Mouse (Mus musculus): ENCODE results near the gene Fcgbp. TPM values are rescaled to one million over a fixed set of nuclear protein-coding genes. Genes with fewer than 3 reads are reported as not detected.
"Not testable (repeated sequence)": the region's sequence is repeated elsewhere in the genome, so short reads cannot be mapped to it uniquely, and the experiment has no call there.

The Fcgbp gene
- polyA plus RNA-seq, 1 experiment from 2014 or later: 0.84 TPM

DNA sequence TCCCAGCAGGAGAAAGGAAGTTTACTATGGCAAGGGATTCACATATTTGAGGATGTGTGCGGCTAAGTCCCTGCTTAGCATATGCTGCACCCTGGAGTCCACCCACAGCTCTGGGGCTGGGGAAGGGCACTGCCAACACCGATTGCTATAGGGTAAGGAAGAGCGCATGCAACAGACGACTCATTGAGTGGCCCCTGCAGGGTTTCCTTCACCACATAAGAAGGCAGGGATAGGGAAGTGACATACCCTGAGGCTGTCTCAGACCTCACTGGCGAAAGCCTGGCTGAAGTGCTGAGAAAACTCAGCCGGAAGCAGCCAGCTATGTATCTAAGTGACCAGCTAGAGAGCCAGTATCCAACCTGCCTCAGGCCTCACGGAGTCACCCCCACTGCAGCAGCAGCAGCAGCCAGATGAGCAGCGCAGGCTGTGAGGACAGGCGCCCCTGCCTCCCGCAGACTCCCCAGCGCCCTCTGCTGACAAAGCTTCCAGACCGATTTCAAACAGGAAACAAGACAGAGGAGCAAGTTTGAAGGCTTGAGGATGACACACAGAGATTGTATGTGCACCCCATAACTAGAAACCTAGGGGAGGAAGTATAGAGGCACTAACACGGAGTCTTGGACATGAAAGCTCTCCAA is 80.7 kb downstream of the Fcgbp start:
- ATAC-seq (ENCODE audit: insufficient read depth) (no peak; the same call in 1 of the 2 replicates), DNase-seq (peak; percentile 68)
- H3K27ac ChIP-seq (ENCODE audit: low read depth): no peak overlapping the region
- 16% methylated on average over 13 of the region's 13 CpGs for WGBS
- no peak overlapping the region for H3K4me3 ChIP-seq (ENCODE audit: low read depth, low read length)
- TF ChIP-seq CTCF (IDR thresholded peaks at IDR 0.05; ENCODE audit: low read depth): peak; percentile 75
- H3K4me1 ChIP-seq (ENCODE audit: insufficient read depth): no peaks in the 10 kb centered on the region
- H3K27me3 ChIP-seq (ENCODE audit: insufficient read depth, low read length): no peaks in the 10 kb centered on the region
- no peak overlapping the region for H3K9ac ChIP-seq
- no peaks in the 10 kb centered on the region for H3K36me3 ChIP-seq (ENCODE audit: insufficient read depth)
- no peak overlapping the region for H3K4me2 ChIP-seq
- no peaks in the 10 kb centered on the region for H3K9me3 ChIP-seq (ENCODE audit: low read depth, low read length)

DNA sequence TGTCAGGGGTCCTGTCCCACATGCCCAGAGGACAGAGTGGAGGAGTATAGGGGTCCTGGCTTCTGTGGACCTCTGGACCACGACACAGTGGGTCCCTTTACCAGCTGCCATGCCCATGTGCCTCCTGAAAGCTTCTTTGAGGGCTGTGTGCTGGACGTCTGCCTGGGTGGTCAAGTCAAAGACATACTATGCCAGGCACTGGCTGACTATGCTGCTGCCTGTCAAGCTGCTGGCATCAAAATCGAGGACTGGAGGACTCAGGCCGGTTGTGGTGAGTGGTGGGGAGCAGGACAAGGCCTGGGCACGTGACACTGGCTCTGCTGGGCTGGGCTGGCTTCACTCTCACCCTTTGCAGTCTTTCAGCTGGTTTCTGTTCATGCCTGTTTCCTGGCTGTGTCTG is 82.6 kb downstream of the Fcgbp start:
- H3K36me3 ChIP-seq (ENCODE audit: insufficient read depth); H3K9ac ChIP-seq; H3K4me1 ChIP-seq (ENCODE audit: insufficient read depth); H3K4me3 ChIP-seq (ENCODE audit: low read depth, low read length); H3K27ac ChIP-seq (ENCODE audit: low read depth); H3K4me2 ChIP-seq; H3K9me3 ChIP-seq (ENCODE audit: low read depth, low read length); ATAC-seq (ENCODE audit: insufficient read depth); H3K27me3 ChIP-seq (ENCODE audit: insufficient read depth, low read length); DNase-seq: not testable (repeated sequence)
- WGBS: 28% methylated on average over 5 of the region's 5 CpGs

DNA sequence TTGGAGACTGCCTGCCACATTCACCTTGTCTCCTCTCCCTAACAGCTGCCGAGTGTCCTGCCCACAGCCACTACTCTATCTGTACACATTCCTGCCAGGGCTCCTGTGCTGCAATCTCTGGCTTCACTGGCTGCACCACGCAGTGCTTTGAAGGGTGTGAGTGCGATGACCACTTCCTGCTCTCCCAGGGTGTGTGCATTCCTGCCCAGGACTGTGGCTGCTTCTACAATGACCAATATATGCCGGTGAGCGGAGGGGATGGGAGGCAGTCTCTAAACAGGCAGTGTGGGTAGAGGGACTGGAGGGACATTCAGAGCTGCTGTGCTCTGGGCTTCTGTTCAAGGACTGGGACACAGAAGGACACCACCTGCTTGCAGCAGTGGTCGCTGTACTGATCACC is 88.3 kb downstream of the Fcgbp start:
- H3K27me3 ChIP-seq (ENCODE audit: insufficient read depth, low read length): no peaks in the 10 kb centered on the region
- no peaks in the 10 kb centered on the region for H3K4me1 ChIP-seq (ENCODE audit: insufficient read depth)
- DNase-seq (no peak), ATAC-seq (ENCODE audit: insufficient read depth) (no peak)
- no peaks in the 10 kb centered on the region for H3K9me3 ChIP-seq (ENCODE audit: low read depth, low read length)
- no peak overlapping the region for H3K4me2 ChIP-seq
- H3K36me3 ChIP-seq (ENCODE audit: insufficient read depth): no peaks in the 10 kb centered on the region
- H3K9ac ChIP-seq: no peak overlapping the region
- 28% methylated on average over 6 of the region's 6 CpGs for WGBS
- TF ChIP-seq CTCF (IDR thresholded peaks at IDR 0.05; ENCODE audit: low read depth): no peak
- no peak overlapping the region for H3K27ac ChIP-seq (ENCODE audit: low read depth)
- H3K4me3 ChIP-seq (ENCODE audit: low read depth, low read length): no peak overlapping the region

DNA sequence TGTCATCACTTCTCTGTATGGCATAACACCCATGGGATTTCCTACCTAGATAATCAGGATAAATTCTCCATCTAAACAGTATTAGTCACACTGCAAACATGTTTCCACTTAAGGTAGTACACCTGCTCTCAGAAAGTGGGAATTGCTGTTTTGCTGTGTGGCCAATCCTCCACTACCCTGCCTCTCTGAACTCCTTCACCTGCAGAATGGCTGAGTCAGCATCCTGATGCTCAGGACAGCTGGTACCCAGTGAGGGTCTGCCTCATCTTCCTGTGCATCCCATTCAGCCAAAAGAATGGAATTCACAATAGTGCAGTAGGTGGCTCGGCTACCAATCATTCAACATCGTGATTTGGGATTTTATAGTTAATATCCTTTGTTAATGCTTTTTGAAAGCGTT is 88.9 kb downstream of the Fcgbp start:
- no peak overlapping the region for H3K27ac ChIP-seq (ENCODE audit: low read depth)
- DNase-seq: no peak
- H3K4me1 ChIP-seq (ENCODE audit: insufficient read depth): no peaks in the 10 kb centered on the region
- H3K36me3 ChIP-seq (ENCODE audit: insufficient read depth): no peaks in the 10 kb centered on the region
- no peaks in the 10 kb centered on the region for H3K27me3 ChIP-seq (ENCODE audit: insufficient read depth, low read length)
- H3K4me3 ChIP-seq (ENCODE audit: low read depth, low read length): no peak overlapping the region
- H3K9me3 ChIP-seq (ENCODE audit: low read depth, low read length): no peaks in the 10 kb centered on the region
- no peak for ATAC-seq (ENCODE audit: insufficient read depth)
- TF ChIP-seq CTCF (IDR thresholded peaks at IDR 0.05; ENCODE audit: low read depth): no peak
- H3K4me2 ChIP-seq: no peak overlapping the region
- WGBS: 78% methylated on average over 3 of the region's 3 CpGs
- no peak overlapping the region for H3K9ac ChIP-seq

DNA sequence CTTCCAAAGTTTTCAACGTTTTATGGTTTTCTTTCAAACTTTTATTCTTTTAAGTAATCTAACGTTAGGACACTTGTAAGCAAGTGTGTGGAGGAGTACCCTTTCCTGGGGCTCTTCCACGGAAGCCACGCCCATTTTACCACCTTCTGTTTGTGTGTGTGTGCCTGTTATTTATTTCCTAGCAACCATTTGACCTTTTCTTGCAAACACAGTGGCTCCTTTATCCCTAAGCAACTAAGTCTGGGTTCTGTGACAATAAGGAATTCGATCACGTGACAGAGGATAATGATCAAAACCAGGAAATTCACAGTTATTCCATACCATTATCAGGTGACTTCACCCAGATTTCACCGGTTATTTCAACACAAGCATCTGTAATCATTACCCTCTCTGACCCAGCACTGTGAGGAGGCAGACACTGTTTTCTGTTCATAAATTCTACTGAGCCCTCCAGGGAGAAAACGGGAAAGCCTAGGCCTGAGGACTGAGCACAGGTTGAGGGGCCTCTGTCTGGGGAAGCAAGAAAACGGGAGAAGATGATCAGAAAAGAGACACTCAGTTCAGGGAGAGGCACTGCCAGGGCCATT is 90.2 kb downstream of the Fcgbp start:
- H3K27me3 ChIP-seq (ENCODE audit: insufficient read depth, low read length): no peaks in the 10 kb centered on the region
- 50% methylated on average over 9 of the region's 9 CpGs for WGBS
- H3K27ac ChIP-seq (ENCODE audit: low read depth): no peak overlapping the region
- DNase-seq (no peak), ATAC-seq (ENCODE audit: insufficient read depth) (no peak)
- no peak overlapping the region for H3K4me3 ChIP-seq (ENCODE audit: low read depth, low read length)
- no peak overlapping the region for H3K9ac ChIP-seq
- H3K4me2 ChIP-seq: no peak overlapping the region
- no peaks in the 10 kb centered on the region for H3K36me3 ChIP-seq (ENCODE audit: insufficient read depth)
- no peaks in the 10 kb centered on the region for H3K9me3 ChIP-seq (ENCODE audit: low read depth, low read length)
- no peaks in the 10 kb centered on the region for H3K4me1 ChIP-seq (ENCODE audit: insufficient read depth)
- TF ChIP-seq CTCF (IDR thresholded peaks at IDR 0.05; ENCODE audit: low read depth): no peak

DNA sequence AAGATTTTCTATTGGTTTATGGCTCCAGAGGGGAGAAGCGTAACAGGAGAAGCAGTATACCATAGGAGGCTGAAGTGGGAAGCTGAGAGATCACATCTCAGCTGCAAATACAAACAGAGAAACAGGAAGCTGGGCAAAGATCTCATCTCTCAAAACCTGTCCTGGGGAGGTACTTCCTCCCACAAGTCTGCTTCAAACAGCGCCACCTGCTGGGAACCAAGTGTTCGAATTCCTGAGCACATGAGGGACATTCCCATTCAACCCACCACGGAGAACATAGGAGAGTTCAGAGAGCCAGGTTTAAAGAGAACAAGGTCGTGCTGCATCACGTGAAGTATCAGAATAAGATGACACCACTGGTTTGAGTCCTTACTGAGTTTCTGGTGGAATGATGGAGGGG is 94.4 kb downstream of the Fcgbp start:
- H3K27me3 ChIP-seq (ENCODE audit: insufficient read depth, low read length): no peaks in the 10 kb centered on the region
- H3K36me3 ChIP-seq (ENCODE audit: insufficient read depth): no peaks in the 10 kb centered on the region
- peak; percentile 18; the same call in 1 of the 2 replicates for TF ChIP-seq CTCF (IDR thresholded peaks at IDR 0.05; ENCODE audit: low read depth)
- ATAC-seq (ENCODE audit: insufficient read depth): no peak
- no peak for DNase-seq
- H3K27ac ChIP-seq (ENCODE audit: low read depth): no peak overlapping the region
- H3K4me3 ChIP-seq (ENCODE audit: low read depth, low read length): no peak overlapping the region
- H3K4me2 ChIP-seq: no peak overlapping the region
- H3K9ac ChIP-seq: no peak overlapping the region
- no peaks in the 10 kb centered on the region for H3K9me3 ChIP-seq (ENCODE audit: low read depth, low read length)
- H3K4me1 ChIP-seq (ENCODE audit: insufficient read depth): peaks cover 4% of the 10 kb centered on the region
- WGBS: 78% methylated on average over 6 of the region's 6 CpGs

DNA sequence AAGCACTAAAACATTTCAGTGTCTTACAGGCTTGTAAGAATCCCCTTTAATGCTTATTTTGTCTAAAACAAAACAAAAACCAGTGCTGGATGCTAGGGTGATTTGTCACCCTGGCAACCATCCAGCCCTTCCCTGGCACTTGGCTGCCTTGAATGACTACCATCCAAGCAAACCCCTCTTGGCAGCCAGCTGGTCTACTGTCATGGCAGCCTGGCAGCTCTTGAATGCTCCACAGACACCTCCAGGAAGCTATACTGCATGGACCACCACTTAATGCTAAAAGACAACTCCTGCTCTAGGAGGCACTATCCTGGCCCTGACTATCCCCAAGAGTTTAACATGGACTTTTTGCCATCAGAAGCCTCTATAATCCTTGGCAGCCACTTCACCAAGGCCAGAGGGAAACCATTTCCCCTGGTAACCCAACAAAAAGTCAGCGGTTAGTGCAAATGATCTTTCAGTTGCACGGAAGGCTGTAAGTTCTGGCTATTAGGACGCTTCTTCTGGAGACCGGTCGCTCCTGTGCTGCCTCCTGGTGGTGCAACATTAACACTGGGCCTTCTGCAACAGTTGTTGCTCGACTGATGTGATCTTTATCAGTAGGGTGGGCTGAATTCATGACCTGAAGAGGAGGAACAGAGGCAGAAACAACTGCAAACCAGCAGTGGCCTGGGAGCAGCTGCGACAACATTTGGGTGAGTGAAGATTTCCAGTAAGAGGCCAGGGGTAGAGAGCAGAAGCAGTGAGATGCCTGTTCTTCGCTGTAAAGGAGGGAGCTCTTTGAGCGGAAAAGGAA is 97.5 kb downstream of the Fcgbp start:
- DNase-seq (peak; percentile 84), ATAC-seq (ENCODE audit: insufficient read depth) (peak; percentile 39; the same call in 1 of the 2 replicates)
- Histone ChIP-seq H3K27ac (ENCODE audit: low read depth) (peak overlapping the region; percentile 58), H3K4me1 (ENCODE audit: insufficient read depth) (peaks cover 10% of the 10 kb centered on the region), H3K36me3 (ENCODE audit: insufficient read depth) (no peaks in the 10 kb centered on the region), H3K9ac (peak overlapping the region; percentile 81), H3K9me3 (ENCODE audit: low read depth, low read length) (no peaks in the 10 kb centered on the region), H3K4me2 (peak overlapping the region; percentile 88), H3K27me3 (ENCODE audit: insufficient read depth, low read length) (no peaks in the 10 kb centered on the region), H3K4me3 (ENCODE audit: low read depth, low read length) (peak overlapping the region; percentile 91)
- peak; percentile 87 for TF ChIP-seq CTCF (IDR thresholded peaks at IDR 0.05; ENCODE audit: low read depth)
- 5% methylated on average over 9 of the region's 9 CpGs for WGBS
